Mouse (Mus musculus): ENCODE data around the gene Tmtc2. TPM values are rescaled to one million over a fixed set of nuclear protein-coding genes. Genes with fewer than 3 reads are reported as not detected.

Gene Tmtc2
- polyA plus RNA-seq, 1 experiment, result 1.4 TPM

GRCm38 (mm10) chr10:105522431-105522830 lies 51.8 kb downstream of the Tmtc2 start:
- DNase-seq, result no peak
- no peaks in the 10 kb centered on the region for H3K36me3 ChIP-seq (ENCODE audit: control insufficient read depth, insufficient read depth, low read length)
- no peak overlapping the region for H3K27ac ChIP-seq (ENCODE audit: control insufficient read depth, insufficient read depth, low read length)
- H3K4me3 ChIP-seq (ENCODE audit: control insufficient read depth, insufficient read depth, low read length), result no peak overlapping the region
- H3K27me3 ChIP-seq (ENCODE audit: control insufficient read depth, insufficient read depth, low read length), result no peaks in the 10 kb centered on the region
- no peak for TF ChIP-seq CTCF (IDR thresholded peaks at IDR 0.05; ENCODE audit: borderline replicate concordance, control insufficient read depth, extremely low read depth, insufficient read depth, low read length, poor library complexity)
- no peak for TF ChIP-seq POLR2A (IDR thresholded peaks at IDR 0.05; ENCODE audit: control insufficient read depth, extremely low read depth, insufficient read depth, low read length, poor library complexity)
- WGBS, result 85% methylated on average over 7 of the region's 7 CpGs
- H3K4me1 ChIP-seq (replicated peaks; ENCODE audit: control insufficient read depth, insufficient read depth, low read length), result no peaks in the 10 kb centered on the region

- no peaks in the 10 kb centered on the region for H3K4me1 ChIP-seq (replicated peaks; ENCODE audit: control insufficient read depth, insufficient read depth, low read length)
- no peak overlapping the region for H3K27ac ChIP-seq (ENCODE audit: control insufficient read depth, insufficient read depth, low read length)
- H3K36me3 ChIP-seq (ENCODE audit: control insufficient read depth, insufficient read depth, low read length), result no peaks in the 10 kb centered on the region
- TF ChIP-seq CTCF (IDR thresholded peaks at IDR 0.05; ENCODE audit: borderline replicate concordance, control insufficient read depth, extremely low read depth, insufficient read depth, low read length, poor library complexity) (no peak), POLR2A (IDR thresholded peaks at IDR 0.05; ENCODE audit: control insufficient read depth, extremely low read depth, insufficient read depth, low read length, poor library complexity) (no peak)
- no peak for DNase-seq
- WGBS, result 95% methylated on average over 6 of the region's 6 CpGs
- H3K4me3 ChIP-seq (ENCODE audit: control insufficient read depth, insufficient read depth, low read length), result no peak overlapping the region
- no peaks in the 10 kb centered on the region for H3K27me3 ChIP-seq (ENCODE audit: control insufficient read depth, insufficient read depth, low read length)
Observed at GRCm38 (mm10) chr10:105519154-105519806, 55.0 kb downstream of the Tmtc2 start.

- H3K27me3 ChIP-seq (ENCODE audit: control insufficient read depth, insufficient read depth, low read length), result no peaks in the 10 kb centered on the region
- 96% methylated on average over 9 of the region's 9 CpGs for WGBS
- H3K4me1 ChIP-seq (replicated peaks; ENCODE audit: control insufficient read depth, insufficient read depth, low read length), result no peaks in the 10 kb centered on the region
- H3K36me3 ChIP-seq (ENCODE audit: control insufficient read depth, insufficient read depth, low read length), result no peaks in the 10 kb centered on the region
- DNase-seq, result no peak
- no peak overlapping the region for H3K4me3 ChIP-seq (ENCODE audit: control insufficient read depth, insufficient read depth, low read length)
- no peak overlapping the region for H3K27ac ChIP-seq (ENCODE audit: control insufficient read depth, insufficient read depth, low read length)
- no peak for TF ChIP-seq CTCF (IDR thresholded peaks at IDR 0.05; ENCODE audit: borderline replicate concordance, control insufficient read depth, extremely low read depth, insufficient read depth, low read length, poor library complexity)
- TF ChIP-seq POLR2A (IDR thresholded peaks at IDR 0.05; ENCODE audit: control insufficient read depth, extremely low read depth, insufficient read depth, low read length, poor library complexity), result no peak
Observed at GRCm38 (mm10) chr10:105518144-105518543, 56.1 kb downstream of the Tmtc2 start.

- H3K36me3 ChIP-seq (ENCODE audit: control insufficient read depth, insufficient read depth, low read length), result no peaks in the 10 kb centered on the region
- DNase-seq, result no peak
- 92% methylated on average over 7 of the region's 7 CpGs for WGBS
- TF ChIP-seq POLR2A (IDR thresholded peaks at IDR 0.05; ENCODE audit: control insufficient read depth, extremely low read depth, insufficient read depth, low read length, poor library complexity) (no peak), CTCF (IDR thresholded peaks at IDR 0.05; ENCODE audit: borderline replicate concordance, control insufficient read depth, extremely low read depth, insufficient read depth, low read length, poor library complexity) (no peak)
- H3K27me3 ChIP-seq (ENCODE audit: control insufficient read depth, insufficient read depth, low read length), result no peaks in the 10 kb centered on the region
- no peak overlapping the region for H3K4me3 ChIP-seq (ENCODE audit: control insufficient read depth, insufficient read depth, low read length)
- no peaks in the 10 kb centered on the region for H3K4me1 ChIP-seq (replicated peaks; ENCODE audit: control insufficient read depth, insufficient read depth, low read length)
- no peak overlapping the region for H3K27ac ChIP-seq (ENCODE audit: control insufficient read depth, insufficient read depth, low read length)
Observed at GRCm38 (mm10) chr10:105513777-105514322, 60.4 kb downstream of the Tmtc2 start.

- TF ChIP-seq CTCF (IDR thresholded peaks at IDR 0.05; ENCODE audit: borderline replicate concordance, control insufficient read depth, extremely low read depth, insufficient read depth, low read length, poor library complexity) (no peak), POLR2A (IDR thresholded peaks at IDR 0.05; ENCODE audit: control insufficient read depth, extremely low read depth, insufficient read depth, low read length, poor library complexity) (no peak)
- Histone ChIP-seq H3K4me3 (ENCODE audit: control insufficient read depth, insufficient read depth, low read length) (no peak overlapping the region), H3K4me1 (replicated peaks; ENCODE audit: control insufficient read depth, insufficient read depth, low read length) (no peaks in the 10 kb centered on the region), H3K27ac (ENCODE audit: control insufficient read depth, insufficient read depth, low read length) (no peak overlapping the region), H3K27me3 (ENCODE audit: control insufficient read depth, insufficient read depth, low read length) (no peaks in the 10 kb centered on the region), H3K36me3 (ENCODE audit: control insufficient read depth, insufficient read depth, low read length) (no peaks in the 10 kb centered on the region)
- 92% methylated on average over 5 of the region's 5 CpGs for WGBS
- DNase-seq, result no peak
Observed at GRCm38 (mm10) chr10:105509896-105510272, 64.4 kb downstream of the Tmtc2 start.

GRCm38 (mm10) chr10:105509146-105509895 lies 64.9 kb downstream of the Tmtc2 start:
- H3K27me3 ChIP-seq (ENCODE audit: control insufficient read depth, insufficient read depth, low read length), result no peaks in the 10 kb centered on the region
- H3K4me1 ChIP-seq (replicated peaks; ENCODE audit: control insufficient read depth, insufficient read depth, low read length), result no peaks in the 10 kb centered on the region
- H3K27ac ChIP-seq (ENCODE audit: control insufficient read depth, insufficient read depth, low read length), result no peak overlapping the region
- no peak overlapping the region for H3K4me3 ChIP-seq (ENCODE audit: control insufficient read depth, insufficient read depth, low read length)
- TF ChIP-seq CTCF (IDR thresholded peaks at IDR 0.05; ENCODE audit: borderline replicate concordance, control insufficient read depth, extremely low read depth, insufficient read depth, low read length, poor library complexity) (no peak), POLR2A (IDR thresholded peaks at IDR 0.05; ENCODE audit: control insufficient read depth, extremely low read depth, insufficient read depth, low read length, poor library complexity) (no peak)
- DNase-seq, result no peak
- 85% methylated on average over 12 of the region's 12 CpGs for WGBS
- no peaks in the 10 kb centered on the region for H3K36me3 ChIP-seq (ENCODE audit: control insufficient read depth, insufficient read depth, low read length)
